Mouse (Mus musculus) testis, adult 10 weeks (tissue): ENCODE measurements around the gene Ssh2. TPM values are rescaled to one million over a fixed set of nuclear protein-coding genes. Genes with fewer than 3 reads are reported as not detected.

Experiments used
- polyA plus RNA-seq: library from polyadenylated mRNA; stranded (reverse); fragments of 350-450 nt; fragmentation: Illumina TruSeq; extraction: RNeasy Lipid Tissue Mini Kit (QIAGEN cat#74804); gene quantifications from one replicate; pipeline ENCODE4 v1.2.3, GENCODE M21; 2014; ENCODE audit warnings: low read depth, low replicate concordance

Ssh2 gene
- polyA plus RNA-seq, result 109 TPM

DNA sequence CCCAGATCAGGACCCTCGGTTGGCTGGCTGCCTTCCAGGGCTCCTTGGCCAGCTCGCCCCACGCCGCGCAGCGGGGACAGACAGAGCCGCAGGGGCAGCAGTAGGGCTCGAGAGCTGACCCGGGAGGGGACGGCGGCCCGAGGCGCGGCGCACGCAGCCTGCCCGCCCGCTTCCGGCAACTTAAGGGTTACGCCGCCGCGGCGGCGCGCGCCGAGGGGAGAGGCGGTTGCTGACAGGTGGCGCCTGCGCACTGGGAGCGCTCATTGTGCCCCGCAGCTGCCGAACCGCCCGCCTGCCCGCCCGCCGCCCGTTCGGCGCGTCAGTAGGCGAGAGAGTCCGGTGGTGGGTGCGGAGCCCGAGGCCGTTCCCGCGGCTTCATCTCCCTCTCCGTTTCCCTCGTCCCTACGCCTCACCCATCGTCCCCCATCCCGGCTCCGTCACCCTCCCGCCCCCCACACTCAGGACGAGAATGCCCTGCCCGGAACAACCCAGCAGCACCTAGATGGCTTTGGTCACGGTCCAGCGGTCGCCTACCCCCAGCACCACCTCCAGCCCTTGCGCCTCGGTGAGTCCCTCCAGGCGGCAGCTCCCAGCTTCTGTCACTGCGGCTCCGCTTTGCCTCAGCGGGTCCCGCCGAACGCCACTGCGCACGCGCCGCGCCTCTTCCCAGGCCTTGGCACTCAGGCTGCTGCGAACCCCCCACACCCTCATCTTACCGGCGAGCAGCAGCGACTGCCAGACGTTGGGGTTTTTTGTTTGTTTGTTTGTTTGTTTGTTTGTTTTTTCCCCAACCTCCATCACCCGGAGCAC is at the start of gene Ssh2:
Gene Ssh2, plus strand, starts transcription at position 337 of the 810 bp plus-strand sequence.

DNA sequence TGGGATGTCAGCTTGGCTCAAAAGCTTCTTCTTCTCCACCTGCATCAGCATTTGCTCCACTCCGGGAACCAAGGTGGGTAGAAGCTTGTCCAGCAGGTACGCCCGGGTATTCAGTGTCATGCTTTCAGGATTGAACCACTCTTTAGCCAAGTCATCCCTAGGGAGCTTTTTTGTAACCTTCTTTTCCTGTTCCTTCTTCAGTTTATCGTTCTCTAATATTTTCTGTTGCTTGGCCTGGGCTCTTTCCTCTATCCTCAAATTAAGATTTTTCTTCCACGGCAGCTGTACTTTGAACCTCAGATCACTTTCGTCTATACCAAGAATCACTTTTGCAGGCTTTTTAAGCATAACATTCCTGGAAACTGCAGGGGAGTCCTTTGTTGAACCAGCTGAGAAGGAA is 27.2 kb upstream of the Ssh2 start, which contains the start of gene Efcab5:
Gene Efcab5, minus strand, starts transcription at position 101 of the 400 bp plus-strand sequence.

DNA sequence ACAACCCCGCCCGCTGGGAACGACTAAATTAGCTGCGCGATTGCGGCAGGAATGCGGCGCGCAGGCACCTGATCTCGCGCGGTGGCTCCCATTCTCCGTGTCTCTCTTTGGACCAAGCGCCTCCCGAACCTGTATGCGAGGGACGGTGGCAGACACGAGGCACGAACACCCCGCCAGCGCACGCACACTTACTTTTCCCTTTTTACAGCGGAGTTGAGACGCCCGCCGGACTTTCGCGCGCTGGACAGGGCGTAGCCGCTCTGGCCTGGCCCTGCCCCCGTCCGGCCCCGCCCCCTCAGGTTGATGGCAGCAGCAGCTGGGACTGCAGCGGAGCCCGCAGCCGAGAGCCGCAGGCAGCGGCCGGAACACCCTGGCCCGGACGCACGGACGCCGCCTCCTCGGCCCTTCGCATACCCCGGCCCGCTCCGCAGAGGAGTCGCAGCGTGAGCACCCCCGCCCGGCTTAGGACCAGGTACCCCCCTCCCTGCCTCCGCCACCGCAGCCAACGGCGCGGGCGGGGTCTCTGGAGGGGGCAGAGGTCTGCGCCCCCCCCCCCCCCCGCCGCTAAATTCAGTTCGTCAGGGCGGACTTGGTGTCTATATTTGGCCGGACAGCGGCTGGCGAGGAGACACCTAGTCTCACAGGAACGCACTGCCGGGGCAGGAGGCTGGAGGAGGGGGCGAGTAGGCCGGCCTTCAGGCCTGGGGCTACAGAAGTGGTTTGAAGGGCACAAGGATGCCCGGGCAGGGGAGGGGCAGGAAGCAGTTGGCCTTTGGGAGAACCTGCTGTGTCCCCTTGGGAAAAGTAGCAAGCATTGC is 246.4 kb downstream of the Ssh2 start, which contains the start of gene Coro6:
Gene Coro6, plus strand, starts transcription at position 129 of the 818 bp plus-strand sequence.

GRCm38 (mm10) chr11:77489591-77490235 is 273.6 kb downstream of the Ssh2 start, which contains the start of gene Ankrd13b:
Gene Ankrd13b (minus strand): TSS chr11:77489678.

GRCm38 (mm10) chr11:77493512-77494343 is 277.6 kb downstream of the Ssh2 start, which contains the start of gene Git1:
Gene Git1 (plus strand): TSS chr11:77493562.

Other genes starting within 250 kb of the Ssh2 start
- 0.91 TPM for gene Slc6a4, start 217.7 kb upstream of the Ssh2 start, polyA plus RNA-seq
- gene Nsrp1, start 137.9 kb upstream of the Ssh2 start, polyA plus RNA-seq, result 52.5 TPM
- 632 TPM for gene Efcab5, start 27.3 kb upstream of the Ssh2 start, polyA plus RNA-seq
- 0.15 TPM for gene Coro6, start 246.1 kb downstream of the Ssh2 start, polyA plus RNA-seq